8 mouse cellular contexts compared by ENCODE assay signal in genomic region chr1:179866056-179866772, GRCm38 (mm10).
A peak's percentile ranks its signal among the peaks of the same experiment; 100 is the strongest.
DNase-seq lines count a peak whose midpoint lies in the region; ATAC-seq and TF ChIP-seq lines count a peak whose summit lies in the region.

No protein-coding gene starts in this region.

- no peaks in the 10 kb centered on the region for H3K9me3 ChIP-seq in limb, embryonic 15.5 days
- H3K9me3 ChIP-seq in stomach, postnatal 0 days (ENCODE audit: control insufficient read depth, low read length): no peaks in the 10 kb centered on the region

- no peak for TF ChIP-seq CTCF in stomach, postnatal 0 days (IDR thresholded peaks at IDR 0.05; ENCODE audit: low read depth)
- TF ChIP-seq CTCF in thymus, adult 2 months (IDR thresholded peaks at IDR 0.05; ENCODE audit: borderline replicate concordance, control insufficient read depth, extremely low read depth, insufficient read depth, low read length, poor library complexity): no peak

- WGBS in limb, embryonic 15.5 days: 67% methylated on average over 16 of the region's 16 CpGs
- 55% methylated on average over 16 of the region's 16 CpGs for WGBS in stomach, postnatal 0 days
- 91% methylated on average over 16 of the region's 16 CpGs for WGBS in thymus, adult 2 months

- no peak overlapping the region for H3K9ac ChIP-seq in limb, embryonic 15.5 days
- no peak overlapping the region; the same call in 1 of the 2 replicates for H3K9ac ChIP-seq in stomach, postnatal 0 days (ENCODE audit: low read length)

- intact Hi-C loops in heart, postnatal 10 days (cut with DNase I): no loop called here
- intact Hi-C loops in gastrocnemius, postnatal 14 days (cut with DNase I; ENCODE audit: low total_unique reads): no loop called here

- H3K36me3 ChIP-seq in limb, embryonic 15.5 days: no peaks in the 10 kb centered on the region
- H3K36me3 ChIP-seq in stomach, postnatal 0 days (ENCODE audit: control insufficient read depth, insufficient read depth, low read length): no peaks in the 10 kb centered on the region
- no peaks in the 10 kb centered on the region for H3K36me3 ChIP-seq in thymus, adult 2 months (ENCODE audit: control insufficient read depth, insufficient read depth, low read length)

- no peaks in the 10 kb centered on the region for H3K4me1 ChIP-seq in limb, embryonic 15.5 days
- no peaks in the 10 kb centered on the region for H3K4me1 ChIP-seq in stomach, postnatal 0 days (replicated peaks; ENCODE audit: control insufficient read depth, insufficient read depth)
- no peaks in the 10 kb centered on the region for H3K4me1 ChIP-seq in thymus, adult 2 months (replicated peaks; ENCODE audit: control insufficient read depth, insufficient read depth, low read length)

- no peak for TF ChIP-seq EP300 in stomach, postnatal 0 days (optimal IDR thresholded peaks at IDR 0.05)

- DNase-seq in urinary bladder, adult 18-20 months (ENCODE audit: low spot score in 2 of 2): peak; percentile 18 to 25
- DNase-seq in urinary bladder, postnatal 25 days (ENCODE audit: low spot score): no peak
- peak; percentile 53 to 54 for DNase-seq in heart, postnatal 10 days
- no peak for DNase-seq in stomach, postnatal 0 days (ENCODE audit: low spot score)
- no peak for DNase-seq in cerebellum, adult 11 months
- DNase-seq in thymus, adult 2 months: no peak
- DNase-seq in gastrocnemius, postnatal 14 days: no peak

- H3K27me3 ChIP-seq in limb, embryonic 15.5 days: no peaks in the 10 kb centered on the region
- no peaks in the 10 kb centered on the region for H3K27me3 ChIP-seq in stomach, postnatal 0 days (ENCODE audit: control insufficient read depth, insufficient read depth, low read length)
- no peaks in the 10 kb centered on the region for H3K27me3 ChIP-seq in thymus, adult 2 months (ENCODE audit: control insufficient read depth, insufficient read depth, low read length)

- no peak overlapping the region for H3K4me2 ChIP-seq in limb, embryonic 15.5 days
- no peak overlapping the region for H3K4me2 ChIP-seq in stomach, postnatal 0 days (replicated peaks; ENCODE audit: low read depth)

- H3K4me3 ChIP-seq in limb, embryonic 15.5 days: no peak overlapping the region
- no peak overlapping the region for H3K4me3 ChIP-seq in stomach, postnatal 0 days (ENCODE audit: low read depth, low read length)
- H3K4me3 ChIP-seq in thymus, adult 2 months (ENCODE audit: control insufficient read depth, insufficient read depth, low read length): no peak overlapping the region

- H3K27ac ChIP-seq in limb, embryonic 15.5 days: peak overlapping the region; percentile 48; the same call in 1 of the 2 replicates
- H3K27ac ChIP-seq in stomach, postnatal 0 days (replicated peaks): peak overlapping the region; percentile 37
- H3K27ac ChIP-seq in thymus, adult 2 months (ENCODE audit: control insufficient read depth, insufficient read depth, low read length): no peak overlapping the region

- no peak for TF ChIP-seq POLR2A in thymus, adult 2 months (IDR thresholded peaks at IDR 0.05; ENCODE audit: control insufficient read depth, extremely low read depth, insufficient read depth, low read length, poor library complexity)

- no peak for ATAC-seq in limb, embryonic 15.5 days (ENCODE audit: insufficient number of reproducible peaks, low FRiP score, low TSS enrichment, low read depth)
- peak; percentile 33; the same call in 1 of the 2 replicates for ATAC-seq in stomach, postnatal 0 days (ENCODE audit: low FRiP score, low TSS enrichment)

Comparison
In these comparisons a context has a peak if more than half of its experiments do, and no peak if none do; other contexts are left out.
1. DNase-seq: peak in urinary bladder, adult 18-20 months (2 of 2) and heart, postnatal 10 days (2 of 2); none in urinary bladder, postnatal 25 days (single experiment), stomach, postnatal 0 days (single experiment), cerebellum, adult 11 months (single experiment), thymus, adult 2 months (single experiment) and gastrocnemius, postnatal 14 days (single experiment).